Mouse (Mus musculus) cerebellum, adult (tissue): Measurements from ENCODE around the gene Ykt6.
"Not testable (repeated sequence)": the region's sequence is repeated elsewhere in the genome, so short reads cannot be mapped to it uniquely, and the experiment has no call there.

Experiments
- ATAC-seq: cut with Nextera tagmentation; 2 replicates; pipeline ENCODE4 v1.9.2; 2017; ENCODE audit warnings: mild to moderate bottlenecking, moderate library complexity, mixed read lengths; ENCODE audit not compliant: insufficient number of reproducible peaks, low FRiP score, low TSS enrichment

The Ykt6 gene

GRCm38 (mm10) chr11:5989954-5990593, 34.6 kb downstream of the Ykt6 start:
- 0 out of 2 replicates have a peak, but pooled peaks have one; percentile 8 for ATAC-seq

- ATAC-seq, result no peak
Observed at GRCm38 (mm10) chr11:5990910-5991309, 35.4 kb downstream of the Ykt6 start.

GRCm38 (mm10) chr11:5994212-5994611, 38.7 kb downstream of the Ykt6 start:
- peak; percentile 43; the same call in 1 of the 2 replicates for ATAC-seq

- no peak for ATAC-seq
Observed at GRCm38 (mm10) chr11:5994880-5995279, 39.4 kb downstream of the Ykt6 start.

- no peak for ATAC-seq
Observed at GRCm38 (mm10) chr11:5995989-5996388, 40.5 kb downstream of the Ykt6 start.

- ATAC-seq, result no peak
Observed at GRCm38 (mm10) chr11:5998472-5998871, 43.0 kb downstream of the Ykt6 start.

- peak; percentile 49 for ATAC-seq
Observed at GRCm38 (mm10) chr11:5999832-6000771, 44.6 kb downstream of the Ykt6 start.

- ATAC-seq, result no peak
Observed at GRCm38 (mm10) chr11:6000961-6001682, 45.6 kb downstream of the Ykt6 start.

- peak; percentile 62 for ATAC-seq
Observed at GRCm38 (mm10) chr11:6001981-6002649, 46.6 kb downstream of the Ykt6 start.

GRCm38 (mm10) chr11:6003046-6003639, 47.6 kb downstream of the Ykt6 start:
- no peak for ATAC-seq

GRCm38 (mm10) chr11:6005374-6006043, 50.0 kb downstream of the Ykt6 start:
- ATAC-seq, result not testable (repeated sequence)

- ATAC-seq, result not testable (repeated sequence)
Observed at GRCm38 (mm10) chr11:6006351-6007009, 51.0 kb downstream of the Ykt6 start.

GRCm38 (mm10) chr11:6007010-6007778, 51.7 kb downstream of the Ykt6 start:
- ATAC-seq, result peak; percentile 62; the same call in 1 of the 2 replicates

GRCm38 (mm10) chr11:6007779-6008128, 52.3 kb downstream of the Ykt6 start:
- not testable (repeated sequence) for ATAC-seq

GRCm38 (mm10) chr11:6010751-6011482, 55.4 kb downstream of the Ykt6 start:
- ATAC-seq, result not testable (repeated sequence)

GRCm38 (mm10) chr11:6011879-6012278, 56.4 kb downstream of the Ykt6 start:
- ATAC-seq, result no peak

- no peak for ATAC-seq
Observed at GRCm38 (mm10) chr11:6013359-6013758, 57.9 kb downstream of the Ykt6 start.
